Comparison of ENCODE assay signal across 10 mouse cellular contexts in genomic region chr1:192478176-192478575, GRCm38 (mm10).
"Had no signal": no experiment of that assay in that cellular context is flagged by ENCODE, and none has a peak within 500 bp of the region (broad histone marks: within the 10 kb centered on the region; RNA-seq: fewer than 3 reads in every experiment).

No protein-coding gene starts in this region.

- H3K9ac ChIP-seq: liver, embryonic 15.5 days; midbrain, embryonic 12.5 days; neural tube, embryonic 12.5 days had no signal

- H3K4me2 ChIP-seq: liver, embryonic 11.5 days; liver, embryonic 15.5 days; midbrain, embryonic 12.5 days; neural tube, embryonic 12.5 days had no signal

- H3K27ac ChIP-seq: limb, embryonic 10.5 days; liver, embryonic 15.5 days; macrophage; midbrain, embryonic 12.5 days; neural tube, embryonic 12.5 days had no signal

- H3K9me3 ChIP-seq: limb, embryonic 10.5 days; liver, embryonic 15.5 days; midbrain, embryonic 12.5 days; neural tube, embryonic 12.5 days had no signal

- H3K27me3 ChIP-seq: liver, embryonic 15.5 days; midbrain, embryonic 12.5 days; neural tube, embryonic 12.5 days had no signal

- H3K4me3 ChIP-seq: left cerebral cortex, adult 2 months; limb, embryonic 10.5 days; liver, embryonic 15.5 days; megakaryocyte, embryonic 14.5 days; midbrain, embryonic 12.5 days; neural tube, embryonic 12.5 days had no signal

- DNase-seq: kidney, adult 8-10 months; thymus, postnatal 4 days had no signal

- H3K36me3 ChIP-seq: limb, embryonic 10.5 days; liver, embryonic 15.5 days; midbrain, embryonic 12.5 days; neural tube, embryonic 12.5 days had no signal

- H3K4me1 ChIP-seq: limb, embryonic 10.5 days; liver, embryonic 15.5 days; midbrain, embryonic 12.5 days; neural tube, embryonic 12.5 days had no signal
